Mouse (Mus musculus) right cerebral cortex, postnatal 25 days (tissue): ENCODE data around the gene Hist2h2ac.
"Not testable (repeated sequence)": the region's sequence is repeated elsewhere in the genome, so short reads cannot be mapped to it uniquely, and the experiment has no call there.

Experiments used
- DNase-seq: peaks from one replicate; pipeline ENCODE4 v3.0.0; 2022

Gene Hist2h2ac

DNA sequence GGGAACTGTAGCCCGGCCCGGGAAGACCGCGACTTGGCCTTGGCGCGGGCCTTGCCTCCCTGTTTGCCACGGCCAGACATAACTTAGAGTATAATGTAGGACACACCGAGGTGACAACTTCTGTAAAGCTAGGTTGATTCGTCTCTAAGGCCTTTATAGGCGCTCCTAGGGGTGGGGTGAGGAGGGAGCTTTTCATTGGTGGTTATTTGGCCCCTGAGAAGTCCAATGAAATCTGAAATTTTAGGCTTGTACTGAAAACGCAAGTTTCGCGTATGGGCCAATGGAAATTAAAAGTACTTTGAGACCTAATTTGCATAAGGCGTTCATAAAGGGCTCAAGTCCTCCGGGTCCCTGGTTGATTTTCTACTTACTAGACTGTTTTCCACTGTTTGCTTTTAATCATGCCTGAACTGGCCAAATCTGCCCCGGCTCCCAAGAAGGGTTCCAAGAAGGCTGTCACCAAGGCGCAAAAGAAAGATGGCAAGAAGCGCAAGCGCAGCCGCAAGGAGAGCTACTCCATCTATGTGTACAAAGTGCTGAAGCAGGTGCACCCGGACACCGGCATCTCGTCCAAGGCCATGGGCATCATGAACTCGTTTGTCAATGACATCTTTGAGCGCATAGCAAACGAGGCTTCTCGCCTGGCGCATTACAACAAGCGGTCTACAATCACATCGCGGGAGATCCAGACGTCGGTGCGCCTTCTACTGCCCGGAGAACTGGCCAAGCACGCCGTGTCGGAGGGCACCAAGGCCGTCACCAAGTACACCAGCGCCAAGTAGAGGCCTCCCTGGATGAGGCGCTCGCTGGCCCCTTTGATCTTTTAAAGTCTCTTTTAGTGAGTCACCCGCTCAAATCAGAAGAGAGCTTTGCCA, at the start of gene Hist2h2ac, which contains the start of gene Hist2h2be:
Hist2h2ac (minus strand) TSS at position 116 of the 875 bp plus-strand sequence.
Hist2h2be (plus strand) TSS at position 355 of the 875 bp plus-strand sequence.
- peak; percentile 73 for DNase-seq

DNA sequence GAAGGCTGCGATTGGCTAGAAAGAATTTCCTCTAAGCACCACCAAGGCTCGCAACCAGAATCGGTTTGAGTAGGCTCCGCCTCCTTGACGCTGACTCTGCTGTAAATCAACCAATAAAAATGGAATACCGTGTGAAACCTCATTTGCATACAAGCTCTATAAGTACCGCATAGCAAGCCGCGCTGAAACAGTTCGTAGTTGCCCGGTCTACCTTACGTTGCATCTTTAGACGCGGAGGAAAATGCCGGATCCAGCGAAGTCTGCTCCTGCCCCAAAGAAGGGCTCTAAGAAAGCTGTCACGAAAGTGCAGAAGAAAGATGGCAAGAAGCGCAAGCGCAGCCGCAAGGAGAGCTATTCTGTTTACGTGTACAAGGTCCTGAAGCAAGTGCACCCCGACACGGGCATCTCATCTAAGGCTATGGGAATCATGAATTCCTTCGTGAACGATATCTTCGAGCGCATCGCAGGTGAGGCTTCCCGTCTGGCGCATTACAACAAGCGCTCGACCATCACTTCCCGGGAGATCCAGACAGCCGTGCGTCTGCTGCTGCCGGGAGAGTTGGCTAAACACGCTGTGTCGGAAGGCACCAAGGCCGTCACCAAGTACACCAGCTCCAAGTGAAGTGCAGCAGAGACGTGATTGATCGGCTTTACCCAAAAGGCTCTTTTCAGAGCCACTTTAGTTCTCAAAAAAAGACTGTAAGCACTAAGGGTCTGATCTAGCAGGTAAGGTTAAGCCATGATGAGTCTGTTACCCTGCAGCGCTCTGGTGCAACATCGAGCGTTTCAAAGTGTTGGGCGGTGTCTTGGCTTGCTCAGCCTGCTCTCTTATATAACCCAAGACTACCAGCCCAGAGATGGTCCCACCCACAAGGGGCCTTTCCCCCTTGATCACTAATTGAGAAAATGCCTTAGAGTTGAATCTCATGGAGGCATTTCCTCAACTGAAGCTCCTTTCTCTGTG, 49.1 kb upstream of the Hist2h2ac start, which contains the start of gene Hist2h2bb:
Hist2h2bb (plus strand) TSS at position 242 of the 964 bp plus-strand sequence.
- DNase-seq: peak; percentile 88

DNA sequence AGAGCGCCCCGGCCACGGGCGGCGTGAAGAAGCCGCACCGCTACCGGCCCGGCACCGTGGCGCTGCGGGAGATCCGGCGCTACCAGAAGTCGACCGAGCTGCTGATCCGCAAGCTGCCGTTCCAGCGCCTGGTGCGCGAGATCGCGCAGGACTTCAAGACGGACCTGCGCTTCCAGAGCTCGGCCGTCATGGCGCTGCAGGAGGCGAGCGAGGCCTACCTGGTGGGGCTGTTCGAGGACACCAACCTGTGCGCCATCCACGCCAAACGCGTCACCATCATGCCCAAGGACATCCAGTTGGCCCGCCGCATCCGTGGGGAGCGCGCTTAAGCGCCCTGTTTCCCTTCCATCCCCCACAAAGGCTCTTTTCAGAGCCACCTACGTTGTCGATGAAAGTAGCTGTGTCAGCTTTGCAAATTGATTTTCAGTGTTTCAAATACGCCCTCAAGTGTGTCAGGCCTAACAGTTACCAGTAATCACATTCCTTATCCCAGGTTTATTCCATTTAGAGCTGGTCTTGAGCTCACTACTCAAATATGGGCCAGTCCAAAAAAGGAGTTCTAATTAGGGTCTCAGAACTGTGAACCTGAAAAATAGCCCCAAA, 48.2 kb upstream of the Hist2h2ac start:
- DNase-seq: not testable (repeated sequence)

DNA sequence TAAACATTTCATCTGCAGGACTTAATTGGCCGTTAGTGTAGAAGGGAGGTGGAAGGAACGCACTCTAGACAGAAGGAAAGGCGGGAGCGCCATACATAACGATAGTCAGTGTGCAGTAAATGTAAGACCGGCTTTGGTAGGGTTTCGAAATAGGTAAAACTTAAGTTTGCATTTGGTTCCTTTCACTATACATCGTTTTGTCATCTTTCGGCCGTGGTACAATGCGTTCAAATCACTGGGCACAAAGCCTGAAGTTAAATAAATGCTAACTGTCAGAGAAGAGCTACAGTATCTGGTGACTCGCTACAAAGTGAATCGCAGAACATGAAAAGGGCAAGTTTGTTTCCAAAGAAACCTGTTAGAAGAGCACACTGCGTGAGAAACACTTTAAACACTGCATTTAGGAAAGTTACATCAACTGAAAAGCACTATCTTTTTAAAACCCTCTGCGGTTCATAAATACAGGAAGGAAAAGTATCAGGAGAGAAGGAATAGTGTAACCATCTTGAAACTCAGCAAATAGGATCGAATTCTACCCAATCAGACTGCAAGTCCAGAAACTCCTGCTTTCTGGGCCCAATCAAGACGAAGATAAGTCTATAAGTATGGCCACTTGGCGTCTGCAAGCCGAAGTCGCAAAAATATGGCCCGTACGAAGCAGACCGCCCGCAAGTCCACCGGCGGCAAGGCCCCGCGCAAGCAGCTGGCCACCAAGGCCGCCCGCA, 47.5 kb upstream of the Hist2h2ac start, which contains the start of gene Hist2h3b:
Hist2h3b (plus strand) TSS at position 604 of the 725 bp plus-strand sequence.
- peak; percentile 80 for DNase-seq

DNA sequence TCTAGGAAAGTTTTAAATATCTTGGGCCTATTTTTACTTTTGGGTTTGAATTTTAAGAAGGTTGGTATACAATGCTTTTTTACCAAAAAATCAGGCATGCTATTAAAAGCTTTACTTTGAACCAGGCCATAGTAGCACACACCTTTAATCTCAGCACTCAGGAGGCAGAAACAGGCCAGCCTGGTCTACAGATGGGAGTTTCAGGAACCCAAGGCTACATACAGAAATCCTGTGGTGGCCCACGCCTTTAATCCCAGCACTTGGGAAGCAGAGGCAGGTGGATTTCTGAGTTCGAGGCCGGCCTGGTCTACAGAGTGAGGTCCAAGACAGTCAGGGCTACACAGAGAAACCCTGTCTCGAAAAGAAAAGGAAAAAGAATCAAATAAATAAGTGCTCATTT, 46.9 kb upstream of the Hist2h2ac start:
- no peak for DNase-seq

DNA sequence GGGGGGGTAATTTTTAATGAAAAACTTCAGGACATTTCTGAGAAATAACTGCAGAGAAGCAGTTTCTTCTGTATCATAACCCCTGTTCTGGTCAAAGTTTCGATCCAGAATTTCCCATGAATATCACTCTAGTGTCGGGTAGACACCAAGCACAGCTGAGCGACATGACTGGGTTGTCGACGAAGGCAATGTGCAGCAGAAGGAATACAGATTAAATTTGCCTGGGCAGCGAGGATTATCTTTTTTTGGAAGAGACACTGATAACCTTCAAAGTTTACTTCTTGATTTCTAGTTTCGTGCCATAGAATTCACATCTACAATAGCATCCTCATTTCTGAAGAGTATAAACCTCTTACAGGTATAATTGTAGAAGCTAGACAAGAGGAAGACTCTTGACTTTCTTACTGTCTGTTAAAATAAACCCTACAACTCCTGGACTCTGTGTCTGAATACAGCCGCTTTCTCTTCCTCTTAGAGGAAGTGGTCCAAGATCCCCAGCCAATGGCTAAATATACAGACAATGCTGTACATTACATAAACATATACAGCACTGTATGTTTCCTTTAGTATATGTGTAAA, 45.5 kb upstream of the Hist2h2ac start:
- no peak for DNase-seq

DNA sequence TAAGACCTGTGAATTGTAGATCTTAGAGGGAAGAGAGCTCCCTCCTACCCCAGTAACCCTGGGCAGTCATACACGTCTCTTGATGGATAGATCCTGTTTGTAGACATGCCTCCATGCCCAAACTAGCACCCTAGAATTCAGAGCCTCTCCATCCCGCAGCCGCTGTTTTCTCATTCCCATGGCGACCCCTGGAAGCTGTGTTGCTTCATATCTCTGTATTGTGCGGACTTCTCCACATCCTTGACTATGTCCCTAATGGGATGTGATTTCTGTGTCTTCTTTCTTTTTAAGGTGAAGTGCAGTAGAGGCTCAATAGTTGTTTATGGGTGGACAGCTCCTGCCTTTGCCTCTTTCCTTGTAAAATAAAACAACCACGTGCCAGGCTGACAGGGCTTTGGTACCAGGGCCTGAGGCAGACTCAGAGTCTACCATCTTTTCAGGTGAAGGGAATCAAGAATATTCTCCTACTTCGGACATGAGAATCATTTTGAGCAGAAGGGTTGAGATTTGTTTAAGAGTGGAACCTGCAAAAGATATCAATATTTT, 43.8 kb upstream of the Hist2h2ac start:
- DNase-seq: no peak

DNA sequence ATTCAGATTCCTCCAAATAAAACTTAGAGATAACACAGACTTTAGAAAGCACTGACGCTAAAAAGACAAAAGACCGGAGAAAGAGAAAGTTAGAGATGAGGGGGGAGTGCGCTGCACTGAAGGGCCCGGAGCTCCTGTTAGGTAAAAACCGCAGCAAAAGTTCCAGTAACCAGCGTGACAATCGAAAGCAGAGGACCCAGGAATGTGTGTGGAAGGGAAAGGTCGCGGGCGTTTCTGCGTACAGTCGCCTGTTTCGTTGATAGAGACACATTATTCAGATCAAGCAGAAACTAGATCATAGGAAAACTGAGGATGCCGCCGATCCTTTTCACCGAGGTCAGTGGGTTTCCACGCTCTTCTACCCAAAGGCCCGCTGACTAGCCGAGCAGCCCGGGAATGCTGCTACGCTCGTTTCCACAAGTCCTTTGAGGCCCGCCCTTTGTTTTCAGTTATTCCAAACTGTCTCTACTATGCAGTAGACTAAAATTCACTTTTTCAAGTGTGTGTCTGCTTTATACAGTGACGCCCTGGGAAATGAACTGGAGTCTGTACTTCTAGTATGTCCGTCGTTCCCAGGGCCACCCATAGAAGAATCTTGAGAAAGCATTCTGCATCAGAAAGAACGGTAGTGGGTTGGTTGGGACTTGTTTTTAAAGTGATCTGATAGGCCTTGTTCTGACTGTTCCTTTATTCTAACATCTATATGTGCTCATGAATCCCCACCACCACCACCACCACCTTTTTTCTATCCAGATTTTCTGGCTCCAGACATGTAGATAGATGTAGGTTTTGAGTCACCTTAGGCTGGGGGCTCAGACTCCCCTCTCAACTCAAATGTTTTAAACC, 43.1 kb upstream of the Hist2h2ac start:
- peak; percentile 55 for DNase-seq

DNA sequence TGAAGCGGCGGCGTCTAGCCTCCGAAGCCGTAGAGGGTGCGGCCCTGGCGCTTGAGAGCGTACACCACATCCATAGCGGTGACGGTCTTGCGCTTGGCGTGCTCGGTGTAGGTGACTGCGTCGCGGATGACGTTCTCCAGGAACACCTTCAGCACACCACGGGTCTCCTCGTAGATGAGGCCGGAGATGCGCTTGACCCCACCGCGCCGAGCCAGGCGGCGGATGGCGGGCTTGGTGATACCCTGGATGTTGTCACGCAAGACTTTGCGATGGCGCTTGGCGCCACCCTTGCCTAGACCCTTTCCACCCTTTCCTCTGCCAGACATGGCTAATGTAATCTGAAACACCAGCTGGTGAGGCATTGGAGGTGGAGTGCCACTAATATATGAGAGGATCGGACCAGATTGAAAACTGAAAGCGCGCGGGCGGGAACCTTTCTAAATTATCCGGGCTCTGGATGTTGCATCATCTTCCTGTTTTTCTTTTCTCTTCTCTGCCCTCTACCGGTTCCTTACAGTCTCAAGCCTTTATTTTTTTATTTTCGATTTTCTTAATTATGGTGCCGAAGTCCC, 42.4 kb upstream of the Hist2h2ac start, which contains the start of gene Hist2h4:
Hist2h4 (minus strand) TSS at position 333 of the 572 bp plus-strand sequence.
- DNase-seq: peak; percentile 95

DNA sequence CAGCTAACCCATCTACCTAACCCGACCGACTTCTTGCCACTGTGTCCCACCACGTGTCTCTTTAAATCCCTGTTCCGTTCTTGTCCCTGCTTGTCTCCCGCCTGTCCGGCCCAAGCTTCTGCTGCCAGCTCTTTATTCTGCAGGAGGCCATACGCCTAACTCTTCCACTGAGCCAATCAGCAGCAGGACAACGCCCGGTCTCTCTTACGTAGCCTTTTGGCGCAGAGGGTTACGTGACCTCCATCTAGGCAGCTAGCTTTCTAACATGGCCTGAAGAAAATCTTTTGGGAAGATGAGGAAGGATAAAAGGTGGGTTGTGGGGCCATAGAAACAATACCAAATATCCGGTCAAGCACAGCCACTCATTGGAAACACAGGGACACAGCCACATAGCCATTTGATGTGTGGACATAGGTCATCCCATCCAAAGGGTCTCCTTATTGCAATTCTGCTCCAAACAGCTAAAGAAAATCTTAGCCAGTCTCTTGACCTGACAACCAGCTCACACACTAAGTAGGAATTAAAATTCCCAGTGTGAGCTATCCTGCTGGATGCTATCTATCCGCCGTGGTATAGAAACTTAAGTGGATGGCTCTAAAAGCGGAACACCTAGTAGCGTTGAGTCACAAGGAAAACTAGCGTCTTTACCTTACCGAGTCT, 41.7 kb upstream of the Hist2h2ac start:
- DNase-seq: peak; percentile 78

DNA sequence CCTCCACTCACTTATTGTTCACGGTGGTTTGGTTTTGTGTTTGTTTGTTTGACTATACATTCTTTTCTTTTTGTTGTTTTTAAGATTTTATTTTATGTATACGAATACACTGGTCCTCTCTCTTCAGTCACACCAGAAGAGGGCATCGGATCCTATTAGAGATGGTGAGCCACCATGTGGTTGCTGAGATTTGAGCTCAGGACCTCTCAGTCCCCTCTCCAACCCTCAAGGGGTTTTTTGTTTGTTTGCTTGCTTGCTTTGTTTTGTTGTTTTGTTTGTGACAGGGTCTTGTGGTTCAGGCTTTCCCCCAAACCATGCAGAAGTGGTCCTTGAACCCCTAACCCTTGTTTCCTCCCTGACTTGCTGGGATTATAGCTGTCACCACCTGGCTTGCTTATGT, 40.9 kb upstream of the Hist2h2ac start:
- no peak for DNase-seq

DNA sequence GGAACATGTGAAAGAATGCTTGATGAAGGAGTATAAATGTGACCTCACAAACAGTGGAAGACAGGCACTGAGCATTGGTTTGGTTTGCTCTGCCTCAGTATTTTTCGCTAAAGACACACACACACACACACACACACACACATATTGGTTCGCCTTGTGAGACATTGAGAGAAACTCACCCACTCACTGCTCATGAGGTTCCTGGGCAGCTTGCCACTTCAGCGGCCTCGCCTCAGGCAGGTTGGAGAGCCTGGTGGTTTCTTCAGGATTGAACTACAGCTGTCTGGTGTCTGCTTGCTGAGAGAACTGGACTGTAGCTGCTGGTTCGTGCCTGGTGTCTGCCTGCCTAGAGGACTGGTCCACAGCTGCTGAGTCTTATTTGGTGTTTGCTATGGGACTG, 39.5 kb upstream of the Hist2h2ac start:
- no peak for DNase-seq

DNA sequence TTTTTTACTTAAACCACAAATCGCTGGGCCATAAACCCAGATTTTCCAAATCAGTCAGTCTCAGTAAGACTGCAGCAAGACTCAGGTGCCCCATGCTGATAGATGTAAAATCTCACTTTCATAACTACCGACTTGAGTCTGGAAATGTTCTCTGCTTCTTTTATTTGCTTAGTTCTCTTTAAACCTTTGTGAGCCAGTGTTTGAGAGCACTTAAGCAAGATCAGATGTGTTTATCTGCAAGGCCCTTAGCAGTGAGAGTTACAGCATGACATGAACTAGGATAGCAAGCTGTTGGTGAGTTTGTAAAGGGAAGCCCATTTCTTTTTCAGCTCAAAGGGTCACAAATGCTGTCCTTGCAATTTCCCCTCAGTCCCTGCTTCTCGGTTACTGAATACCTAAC, 36.5 kb upstream of the Hist2h2ac start:
- no peak for DNase-seq

DNA sequence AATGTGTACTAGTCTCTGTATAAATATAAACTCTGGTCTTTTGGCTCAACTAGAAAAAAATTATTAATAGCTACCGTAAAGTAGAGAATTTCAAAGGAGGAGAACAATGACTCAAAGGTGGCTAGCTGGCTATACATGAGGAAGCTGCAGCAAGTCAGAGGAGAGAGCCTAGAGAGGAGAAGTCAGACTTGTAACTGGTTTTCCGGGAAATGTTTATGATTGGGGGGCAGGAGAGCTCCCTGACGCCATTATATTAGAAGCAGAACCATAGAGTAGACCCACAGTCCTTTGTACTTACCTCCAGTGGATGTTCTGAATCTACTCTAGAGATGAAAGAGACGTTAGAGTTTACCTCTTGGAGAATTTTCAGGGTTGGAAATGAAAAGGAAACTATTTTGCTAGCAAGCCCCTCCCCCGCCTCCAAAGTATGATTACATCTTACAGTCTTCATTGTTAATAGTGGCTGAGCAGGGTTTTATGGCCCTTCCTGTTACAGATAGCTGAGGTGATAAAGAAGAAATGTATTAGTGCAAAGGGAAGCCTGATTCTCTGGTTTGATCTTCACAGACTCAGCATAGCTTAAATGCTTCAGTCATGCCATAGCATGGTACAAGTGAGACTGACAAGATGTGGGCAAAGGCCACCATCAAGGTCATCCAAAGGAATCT, 35.4 kb upstream of the Hist2h2ac start:
- DNase-seq: no peak

DNA sequence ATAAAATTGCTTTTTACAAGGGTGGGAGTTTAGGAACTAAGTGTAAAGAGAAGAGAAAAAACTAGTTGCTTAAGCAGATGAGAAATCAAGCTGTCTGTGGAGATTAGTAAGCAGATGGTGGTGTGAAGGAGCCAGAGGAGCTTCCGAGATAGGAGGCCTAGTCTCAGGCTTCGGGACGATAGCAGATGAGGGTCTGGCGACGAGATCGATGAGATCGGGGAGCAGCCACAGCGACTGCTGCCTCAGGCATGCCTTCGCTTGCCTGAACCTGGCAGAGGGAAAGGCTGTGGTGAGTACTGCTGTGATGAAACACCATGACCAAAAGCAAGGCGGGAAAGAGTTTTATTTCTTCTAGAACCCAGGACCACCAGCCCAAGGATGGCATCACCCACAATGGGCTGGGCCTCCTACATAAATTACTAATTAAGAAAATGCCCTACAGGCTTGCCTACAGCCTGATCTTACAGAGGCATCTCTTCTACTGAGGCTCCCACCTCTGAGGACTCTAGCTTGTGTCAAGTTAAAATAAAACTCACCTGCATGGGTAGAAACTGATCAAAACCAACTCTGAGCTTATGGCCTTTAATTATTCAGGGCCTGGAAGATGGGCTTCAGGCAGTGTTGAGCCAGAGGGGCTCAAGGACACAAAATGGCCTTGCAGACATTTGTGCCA, 34.1 kb upstream of the Hist2h2ac start:
- DNase-seq: no peak

DNA sequence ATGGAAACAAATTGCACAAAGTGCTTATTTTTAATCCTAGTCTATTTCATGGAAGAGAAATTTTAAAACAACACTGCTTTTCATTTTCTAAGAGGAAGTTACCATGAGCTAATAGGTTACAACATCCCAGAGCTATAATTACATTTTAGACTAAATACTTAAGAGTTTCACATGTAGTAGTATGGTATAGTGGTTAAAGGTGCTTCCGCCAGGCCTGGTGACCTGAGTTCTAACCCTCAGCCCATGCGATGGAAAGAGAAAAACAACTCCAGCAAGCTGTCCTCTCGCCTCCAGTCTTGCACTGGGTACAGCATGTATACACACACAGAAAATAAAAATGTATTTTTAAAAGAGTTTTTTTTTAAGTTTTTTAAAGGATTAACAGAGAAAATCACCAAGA, 31.1 kb upstream of the Hist2h2ac start:
- DNase-seq: no peak

DNA sequence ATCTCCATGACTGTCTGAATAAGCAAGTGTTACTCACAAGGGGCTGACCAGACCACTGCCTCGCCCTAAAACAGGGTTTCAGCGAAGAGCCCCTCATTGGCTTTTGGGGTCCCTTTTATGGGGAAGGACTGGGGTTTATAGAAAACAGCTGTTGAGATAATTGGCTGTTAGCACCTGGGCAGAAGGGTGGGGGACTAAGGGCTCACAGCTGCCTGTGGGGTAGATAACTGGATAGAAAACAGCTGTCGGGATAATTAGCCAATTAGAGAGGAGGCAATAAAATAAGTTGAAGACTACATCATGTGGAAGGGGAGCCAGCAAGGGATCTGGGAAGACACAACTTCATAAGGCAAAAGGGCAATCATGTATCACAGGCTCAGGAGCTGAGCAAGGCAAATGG, 30.2 kb upstream of the Hist2h2ac start:
- DNase-seq: no peak

DNA sequence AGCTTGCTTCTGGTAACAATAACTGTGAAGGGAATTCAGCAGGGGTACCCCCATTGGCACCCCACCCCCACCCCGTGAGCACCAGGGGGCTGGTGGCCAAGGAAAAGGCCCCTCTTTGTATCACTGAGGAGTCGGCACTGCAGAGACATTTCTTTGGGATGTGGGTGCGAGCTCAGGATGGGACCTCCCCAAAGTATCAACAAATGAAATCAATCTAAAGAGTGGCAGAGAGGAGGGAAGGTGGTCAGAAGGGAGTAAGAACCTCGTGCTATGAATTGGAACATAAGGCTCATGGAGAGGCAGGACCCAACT, 28.3 kb upstream of the Hist2h2ac start:
- DNase-seq: no peak
